Mouse (Mus musculus): Measurements from ENCODE around the gene Sap18b. TPM values are rescaled to one million over a fixed set of nuclear protein-coding genes. Genes with fewer than 3 reads are reported as not detected.

The Sap18b gene
- polyA plus RNA-seq, 1 experiment, result 76.7 TPM

- Histone ChIP-seq H3K4me3 (ENCODE audit: insufficient read depth, low read depth, low read length) (peak overlapping the region; percentile 95), H3K27me3 (replicated peaks; ENCODE audit: control insufficient read depth, insufficient read depth, low read length) (no peaks in the 10 kb centered on the region), H3K4me1 (ENCODE audit: control insufficient read depth, insufficient read depth, low read length) (peaks cover 13% of the 10 kb centered on the region), H3K27ac (ENCODE audit: insufficient read depth, low read depth, low read length) (peak overlapping the region; percentile 92), H3K36me3 (ENCODE audit: control insufficient read depth, insufficient read depth, low read length) (no peaks in the 10 kb centered on the region)
- DNase-seq, result peak; percentile 97
- TF ChIP-seq POLR2A (IDR thresholded peaks at IDR 0.05; ENCODE audit: low read depth, low read length), result peak; percentile 58
- TF ChIP-seq CTCF (conservative IDR thresholded peaks at IDR 0.05; ENCODE audit: insufficient read depth, insufficient read length, low read depth, low read length), result no peak
- WGBS, result 0% methylated on average over 20 of the region's 20 CpGs
Observed at GRCm38 (mm10) chr8:95807861-95808260, 17.3 kb upstream of the Sap18b start.

GRCm38 (mm10) chr8:95808631-95809030 lies 16.5 kb upstream of the Sap18b start:
- TF ChIP-seq POLR2A (IDR thresholded peaks at IDR 0.05; ENCODE audit: low read depth, low read length), result no peak
- TF ChIP-seq CTCF (conservative IDR thresholded peaks at IDR 0.05; ENCODE audit: insufficient read depth, insufficient read length, low read depth, low read length), result no peak
- DNase-seq, result no peak
- H3K36me3 ChIP-seq (ENCODE audit: control insufficient read depth, insufficient read depth, low read length), result no peaks in the 10 kb centered on the region
- H3K27me3 ChIP-seq (replicated peaks; ENCODE audit: control insufficient read depth, insufficient read depth, low read length), result no peaks in the 10 kb centered on the region
- no peak overlapping the region for H3K4me3 ChIP-seq (ENCODE audit: insufficient read depth, low read depth, low read length)
- H3K4me1 ChIP-seq (ENCODE audit: control insufficient read depth, insufficient read depth, low read length), result peaks cover 13% of the 10 kb centered on the region
- 87% methylated on average over 4 of the region's 4 CpGs for WGBS
- no peak overlapping the region for H3K27ac ChIP-seq (ENCODE audit: insufficient read depth, low read depth, low read length)

- no peak for DNase-seq
- Histone ChIP-seq H3K4me3 (ENCODE audit: insufficient read depth, low read depth, low read length) (no peak overlapping the region), H3K27ac (ENCODE audit: insufficient read depth, low read depth, low read length) (no peak overlapping the region), H3K27me3 (replicated peaks; ENCODE audit: control insufficient read depth, insufficient read depth, low read length) (no peaks in the 10 kb centered on the region), H3K4me1 (ENCODE audit: control insufficient read depth, insufficient read depth, low read length) (peaks cover 13% of the 10 kb centered on the region), H3K36me3 (ENCODE audit: control insufficient read depth, insufficient read depth, low read length) (no peaks in the 10 kb centered on the region)
- WGBS, result 75% methylated on average over 5 of the region's 5 CpGs
- TF ChIP-seq POLR2A (IDR thresholded peaks at IDR 0.05; ENCODE audit: low read depth, low read length) (no peak), CTCF (conservative IDR thresholded peaks at IDR 0.05; ENCODE audit: insufficient read depth, insufficient read length, low read depth, low read length) (no peak)
Observed at GRCm38 (mm10) chr8:95809116-95809515, 16.0 kb upstream of the Sap18b start.

- TF ChIP-seq CTCF (conservative IDR thresholded peaks at IDR 0.05; ENCODE audit: insufficient read depth, insufficient read length, low read depth, low read length), result no peak
- no peak for TF ChIP-seq POLR2A (IDR thresholded peaks at IDR 0.05; ENCODE audit: low read depth, low read length)
- H3K4me3 ChIP-seq (ENCODE audit: insufficient read depth, low read depth, low read length), result no peak overlapping the region
- 63% methylated on average over 3 of the region's 3 CpGs for WGBS
- H3K36me3 ChIP-seq (ENCODE audit: control insufficient read depth, insufficient read depth, low read length), result no peaks in the 10 kb centered on the region
- DNase-seq, result no peak
- H3K4me1 ChIP-seq (ENCODE audit: control insufficient read depth, insufficient read depth, low read length), result peaks cover 9% of the 10 kb centered on the region
- no peak overlapping the region for H3K27ac ChIP-seq (ENCODE audit: insufficient read depth, low read depth, low read length)
- H3K27me3 ChIP-seq (replicated peaks; ENCODE audit: control insufficient read depth, insufficient read depth, low read length), result no peaks in the 10 kb centered on the region
Observed at GRCm38 (mm10) chr8:95810184-95810591, 15.0 kb upstream of the Sap18b start.

GRCm38 (mm10) chr8:95816044-95816708 lies 9.0 kb upstream of the Sap18b start:
- Histone ChIP-seq H3K4me3 (ENCODE audit: insufficient read depth, low read depth, low read length) (no peak overlapping the region), H3K4me1 (ENCODE audit: control insufficient read depth, insufficient read depth, low read length) (no peaks in the 10 kb centered on the region), H3K27ac (ENCODE audit: insufficient read depth, low read depth, low read length) (no peak overlapping the region), H3K36me3 (ENCODE audit: control insufficient read depth, insufficient read depth, low read length) (no peaks in the 10 kb centered on the region), H3K27me3 (replicated peaks; ENCODE audit: control insufficient read depth, insufficient read depth, low read length) (no peaks in the 10 kb centered on the region)
- 58% methylated on average over 6 of the region's 6 CpGs for WGBS
- no peak for DNase-seq
- no peak for TF ChIP-seq POLR2A (IDR thresholded peaks at IDR 0.05; ENCODE audit: low read depth, low read length)
- no peak for TF ChIP-seq CTCF (conservative IDR thresholded peaks at IDR 0.05; ENCODE audit: insufficient read depth, insufficient read length, low read depth, low read length)

- H3K27me3 ChIP-seq (replicated peaks; ENCODE audit: control insufficient read depth, insufficient read depth, low read length), result no peaks in the 10 kb centered on the region
- H3K4me1 ChIP-seq (ENCODE audit: control insufficient read depth, insufficient read depth, low read length), result no peaks in the 10 kb centered on the region
- 78% methylated on average over 3 of the region's 3 CpGs for WGBS
- H3K4me3 ChIP-seq (ENCODE audit: insufficient read depth, low read depth, low read length), result no peak overlapping the region
- no peaks in the 10 kb centered on the region for H3K36me3 ChIP-seq (ENCODE audit: control insufficient read depth, insufficient read depth, low read length)
- no peak overlapping the region for H3K27ac ChIP-seq (ENCODE audit: insufficient read depth, low read depth, low read length)
- no peak for DNase-seq
- TF ChIP-seq POLR2A (IDR thresholded peaks at IDR 0.05; ENCODE audit: low read depth, low read length) (no peak), CTCF (conservative IDR thresholded peaks at IDR 0.05; ENCODE audit: insufficient read depth, insufficient read length, low read depth, low read length) (no peak)
Observed at GRCm38 (mm10) chr8:95817597-95817996, 7.5 kb upstream of the Sap18b start.

GRCm38 (mm10) chr8:95818211-95818610 lies 6.9 kb upstream of the Sap18b start:
- no peaks in the 10 kb centered on the region for H3K4me1 ChIP-seq (ENCODE audit: control insufficient read depth, insufficient read depth, low read length)

More at GRCm38 (mm10) chr8:95818211-95818610, 6.9 kb upstream of the Sap18b start:
- no peak for DNase-seq
- no peaks in the 10 kb centered on the region for H3K36me3 ChIP-seq (ENCODE audit: control insufficient read depth, insufficient read depth, low read length)
- H3K27ac ChIP-seq (ENCODE audit: insufficient read depth, low read depth, low read length), result no peak overlapping the region
- no peaks in the 10 kb centered on the region for H3K27me3 ChIP-seq (replicated peaks; ENCODE audit: control insufficient read depth, insufficient read depth, low read length)
- no peak overlapping the region for H3K4me3 ChIP-seq (ENCODE audit: insufficient read depth, low read depth, low read length)
- 73% methylated on average over 1 of the region's 1 CpGs for WGBS
- TF ChIP-seq POLR2A (IDR thresholded peaks at IDR 0.05; ENCODE audit: low read depth, low read length) (no peak), CTCF (conservative IDR thresholded peaks at IDR 0.05; ENCODE audit: insufficient read depth, insufficient read length, low read depth, low read length) (no peak)

Measured in kidney, adult 2 months (tissue).